Mouse (Mus musculus) spleen, adult 2 months (tissue): ENCODE data around the gene Cxcl17.

Experiments used
- CTCF ChIP-seq: fragments of 200-500 bp; IDR thresholded peaks from 2 replicates; pipeline ENCODE4 v1.5.1; 2011; ENCODE audit warnings: mild to moderate bottlenecking, inconsistent platforms; ENCODE audit not compliant: insufficient read depth, insufficient read length, insufficient replicate concordance; ENCODE audit errors: extremely low read depth
- POLR2A ChIP-seq: fragments of 200-500 bp; IDR thresholded peaks from 2 replicates; pipeline ENCODE4 v1.6.1; 2011; ENCODE audit warnings: low read depth, low read length, inconsistent platforms

DNA sequence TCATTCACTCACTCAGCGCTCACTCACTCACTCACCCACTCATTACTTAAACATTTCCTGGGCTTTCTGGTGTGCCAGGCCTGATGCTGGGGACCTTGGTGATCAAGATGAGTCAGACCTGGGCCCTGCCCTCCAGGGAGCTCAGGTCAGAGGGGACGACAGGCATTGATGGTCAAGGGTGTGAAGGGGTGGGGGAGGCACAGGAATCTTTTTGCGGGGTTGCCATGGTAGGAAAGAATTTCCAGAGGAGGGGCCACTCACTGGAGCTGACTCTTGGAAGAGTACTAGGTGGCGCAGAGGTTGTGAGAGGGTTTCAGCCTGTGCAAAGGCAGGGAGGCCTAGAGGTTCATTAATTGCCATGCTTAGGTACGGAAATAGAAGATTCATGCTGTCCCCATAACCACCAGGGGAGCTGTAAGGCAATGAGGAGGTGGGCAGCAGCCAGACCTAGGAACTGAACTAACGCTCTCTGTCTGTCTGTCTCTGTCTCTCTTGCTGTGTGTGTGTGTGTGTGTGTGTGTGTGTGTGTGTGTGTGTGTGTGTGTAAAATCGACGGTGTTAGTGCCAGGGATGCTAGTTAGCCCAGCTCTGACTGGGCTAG is 35.5 kb downstream of the Cxcl17 start:
- TF ChIP-seq CTCF: no peak
- TF ChIP-seq POLR2A: no peak
